Mouse (Mus musculus): Measurements from ENCODE around the gene Kcnip4. TPM values are rescaled to one million over a fixed set of nuclear protein-coding genes. Genes with fewer than 3 reads are reported as not detected.

Gene Kcnip4
- polyA plus RNA-seq, 1 experiment: not detected

DNA sequence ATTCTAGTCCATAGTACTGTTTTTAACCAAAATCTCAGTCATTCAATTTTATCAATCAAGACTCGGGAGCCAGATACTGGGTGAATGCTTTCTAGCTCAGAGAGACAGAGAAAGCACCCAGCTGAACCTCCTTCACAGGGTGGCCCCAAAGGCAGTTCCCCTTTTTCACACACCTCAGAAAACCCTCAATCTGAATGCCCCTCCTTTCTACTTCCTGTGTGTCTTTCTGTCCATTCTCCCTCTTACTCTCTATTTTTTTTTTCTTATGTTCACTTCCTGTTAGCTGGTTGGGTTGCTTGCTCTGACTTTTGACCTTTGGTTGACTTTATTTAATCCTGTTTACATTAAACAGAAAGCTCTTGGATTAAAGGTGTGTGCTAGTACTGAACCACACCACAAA is 1175.4 kb downstream of the Kcnip4 start:
- 0% methylated on average over 1 of the region's 1 CpGs for WGBS
- TF ChIP-seq CTCF (IDR thresholded peaks at IDR 0.05; ENCODE audit: borderline replicate concordance, control insufficient read depth, extremely low read depth, insufficient read depth, low read length, poor library complexity) (no peak), POLR2A (IDR thresholded peaks at IDR 0.05; ENCODE audit: control insufficient read depth, extremely low read depth, insufficient read depth, low read length, poor library complexity) (no peak)
- DNase-seq: no peak
- Histone ChIP-seq H3K27ac (ENCODE audit: control insufficient read depth, insufficient read depth, low read length) (no peak overlapping the region), H3K36me3 (ENCODE audit: control insufficient read depth, insufficient read depth, low read length) (no peaks in the 10 kb centered on the region), H3K4me3 (ENCODE audit: control insufficient read depth, insufficient read depth, low read length) (no peak overlapping the region), H3K27me3 (ENCODE audit: control insufficient read depth, insufficient read depth, low read length) (no peaks in the 10 kb centered on the region), H3K4me1 (replicated peaks; ENCODE audit: control insufficient read depth, insufficient read depth, low read length) (no peaks in the 10 kb centered on the region)

DNA sequence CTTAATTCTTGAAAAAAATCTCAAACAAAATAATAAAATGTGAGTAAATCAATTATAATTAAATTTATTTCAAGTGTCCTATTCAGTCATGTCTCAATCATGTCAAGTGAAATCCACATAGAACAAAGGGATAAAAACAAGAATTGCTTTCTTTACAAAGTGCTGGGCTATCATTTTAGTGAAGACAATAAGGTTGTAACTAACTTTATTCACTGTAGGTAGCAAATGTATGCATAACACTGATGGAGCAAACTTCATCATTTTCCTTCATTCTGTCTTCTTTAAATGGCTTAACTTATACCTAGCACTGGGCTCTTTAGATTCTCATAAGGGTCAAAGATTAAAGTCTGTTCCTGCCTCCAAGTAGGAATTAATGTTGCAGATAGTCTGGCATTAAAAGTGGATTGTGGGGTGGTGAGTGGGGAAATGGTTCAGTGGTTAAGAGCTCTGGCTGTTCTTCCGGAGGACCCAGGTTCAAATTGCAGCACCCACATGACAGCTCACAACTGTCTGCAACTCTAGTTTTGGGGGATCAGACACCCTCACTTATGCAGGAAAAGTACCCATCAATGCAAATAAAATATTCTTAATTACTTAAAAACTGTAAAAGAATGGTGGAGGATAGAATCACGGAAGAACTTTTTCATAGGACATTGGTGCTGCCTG is 1178.6 kb downstream of the Kcnip4 start:
- Histone ChIP-seq H3K36me3 (ENCODE audit: control insufficient read depth, insufficient read depth, low read length) (no peaks in the 10 kb centered on the region), H3K4me1 (replicated peaks; ENCODE audit: control insufficient read depth, insufficient read depth, low read length) (no peaks in the 10 kb centered on the region), H3K27ac (ENCODE audit: control insufficient read depth, insufficient read depth, low read length) (no peak overlapping the region), H3K4me3 (ENCODE audit: control insufficient read depth, insufficient read depth, low read length) (no peak overlapping the region), H3K27me3 (ENCODE audit: control insufficient read depth, insufficient read depth, low read length) (no peaks in the 10 kb centered on the region)
- no peak for DNase-seq
- WGBS: 98% methylated on average over 2 of the region's 2 CpGs
- no peak for TF ChIP-seq CTCF (IDR thresholded peaks at IDR 0.05; ENCODE audit: borderline replicate concordance, control insufficient read depth, extremely low read depth, insufficient read depth, low read length, poor library complexity)
- TF ChIP-seq POLR2A (IDR thresholded peaks at IDR 0.05; ENCODE audit: control insufficient read depth, extremely low read depth, insufficient read depth, low read length, poor library complexity): no peak

DNA sequence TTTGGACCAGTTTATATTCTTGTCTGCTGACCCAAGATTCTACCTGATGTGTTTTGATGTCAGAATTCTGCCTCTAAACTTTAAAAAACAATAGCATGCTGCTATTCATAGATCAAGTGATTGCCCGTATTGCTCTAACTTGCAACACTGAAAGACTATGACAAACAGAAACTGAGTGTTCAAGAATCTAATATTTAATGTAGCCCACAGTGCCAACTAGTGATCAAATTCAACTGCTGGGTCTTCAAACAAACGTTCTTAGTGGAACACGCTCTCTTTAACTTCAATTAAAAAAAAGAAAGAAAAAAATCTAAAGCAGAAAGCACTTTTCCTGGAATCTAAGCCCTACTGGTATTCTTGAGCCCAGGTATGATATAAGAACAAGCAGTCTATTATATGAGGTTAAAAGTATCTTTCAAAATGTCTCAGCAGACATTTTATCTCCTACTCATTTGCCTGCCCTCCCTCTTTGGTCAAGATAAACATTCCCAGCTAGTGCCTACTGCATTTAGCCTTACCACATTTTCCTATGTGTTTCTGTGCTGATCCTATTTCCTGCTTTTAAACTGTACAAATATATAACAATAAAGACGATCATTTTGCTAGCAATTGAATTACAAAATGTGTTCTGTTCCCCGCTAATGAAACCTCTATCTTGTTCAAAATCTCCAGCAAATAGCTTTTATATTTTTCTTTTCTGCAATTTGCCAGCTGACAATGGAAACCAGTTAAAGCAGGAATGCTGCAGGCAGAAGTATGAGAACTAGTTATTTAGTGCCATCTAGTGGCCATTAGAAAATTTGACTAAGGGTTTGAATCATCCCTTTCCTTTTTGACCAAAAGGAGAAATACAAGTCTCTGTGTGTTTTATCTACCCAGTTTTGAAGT is 1179.4 kb downstream of the Kcnip4 start:
- TF ChIP-seq CTCF (IDR thresholded peaks at IDR 0.05; ENCODE audit: borderline replicate concordance, control insufficient read depth, extremely low read depth, insufficient read depth, low read length, poor library complexity) (no peak), POLR2A (IDR thresholded peaks at IDR 0.05; ENCODE audit: control insufficient read depth, extremely low read depth, insufficient read depth, low read length, poor library complexity) (no peak)
- WGBS: 39% methylated on average over 5 of the region's 5 CpGs
- no peaks in the 10 kb centered on the region for H3K27me3 ChIP-seq (ENCODE audit: control insufficient read depth, insufficient read depth, low read length)
- H3K4me1 ChIP-seq (replicated peaks; ENCODE audit: control insufficient read depth, insufficient read depth, low read length): no peaks in the 10 kb centered on the region
- no peak overlapping the region for H3K4me3 ChIP-seq (ENCODE audit: control insufficient read depth, insufficient read depth, low read length)
- no peak overlapping the region for H3K27ac ChIP-seq (ENCODE audit: control insufficient read depth, insufficient read depth, low read length)
- no peaks in the 10 kb centered on the region for H3K36me3 ChIP-seq (ENCODE audit: control insufficient read depth, insufficient read depth, low read length)
- DNase-seq: no peak

DNA sequence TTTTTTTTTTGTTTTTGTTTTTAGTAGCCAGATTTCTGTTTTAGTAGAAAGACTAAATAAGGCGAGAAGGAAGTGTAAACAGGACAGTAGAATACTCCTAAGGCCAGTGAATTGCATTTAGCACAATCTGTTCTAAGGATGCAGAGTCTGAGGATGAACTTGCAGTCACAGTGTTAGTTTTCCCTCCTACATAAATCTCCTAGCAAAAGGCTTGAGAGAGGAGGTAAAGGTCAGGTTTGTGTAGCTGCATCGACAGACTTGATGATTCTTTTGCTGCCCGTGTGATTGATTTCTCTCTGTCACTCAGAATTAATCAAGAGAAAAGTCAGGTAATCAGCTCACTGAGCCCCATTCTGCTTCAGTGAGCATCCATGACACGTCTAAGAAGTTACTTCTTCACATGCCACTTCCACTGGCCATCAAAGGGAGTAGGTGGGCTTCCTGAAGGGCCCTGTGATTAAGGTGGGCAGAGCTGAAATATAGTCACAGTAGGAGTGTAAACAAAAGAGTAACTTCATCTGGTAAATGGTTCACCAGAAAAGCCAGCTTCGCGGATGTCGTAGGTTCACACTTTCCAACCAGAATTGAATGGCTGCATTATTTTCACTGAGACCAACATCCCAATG is 1183.8 kb downstream of the Kcnip4 start:
- TF ChIP-seq POLR2A (IDR thresholded peaks at IDR 0.05; ENCODE audit: control insufficient read depth, extremely low read depth, insufficient read depth, low read length, poor library complexity) (no peak), CTCF (IDR thresholded peaks at IDR 0.05; ENCODE audit: borderline replicate concordance, control insufficient read depth, extremely low read depth, insufficient read depth, low read length, poor library complexity) (no peak)
- WGBS: 83% methylated on average over 7 of the region's 7 CpGs
- Histone ChIP-seq H3K27ac (ENCODE audit: control insufficient read depth, insufficient read depth, low read length) (no peak overlapping the region), H3K36me3 (ENCODE audit: control insufficient read depth, insufficient read depth, low read length) (no peaks in the 10 kb centered on the region), H3K4me3 (ENCODE audit: control insufficient read depth, insufficient read depth, low read length) (no peak overlapping the region), H3K4me1 (replicated peaks; ENCODE audit: control insufficient read depth, insufficient read depth, low read length) (no peaks in the 10 kb centered on the region), H3K27me3 (ENCODE audit: control insufficient read depth, insufficient read depth, low read length) (no peaks in the 10 kb centered on the region)
- no peak for DNase-seq

All from thymus, adult 2 months (tissue).